Mouse (Mus musculus) mammary gland, adult 2 months (tissue): ENCODE data around the gene Olfr889. TPM values are rescaled to one million over a fixed set of nuclear protein-coding genes. Genes with fewer than 3 reads are reported as not detected.

ENCODE experiments used
- polyA plus RNA-seq: library from polyadenylated mRNA; depleted of rRNA; stranded (reverse); fragments of >200 nt; gene quantifications from 2 replicates; pipeline ENCODE4 v1.2.3, GENCODE M21; 2012; ENCODE audit warnings: low replicate concordance; rRNA removed

The Olfr889 gene
- not detected in 2 replicates for polyA plus RNA-seq

DNA sequence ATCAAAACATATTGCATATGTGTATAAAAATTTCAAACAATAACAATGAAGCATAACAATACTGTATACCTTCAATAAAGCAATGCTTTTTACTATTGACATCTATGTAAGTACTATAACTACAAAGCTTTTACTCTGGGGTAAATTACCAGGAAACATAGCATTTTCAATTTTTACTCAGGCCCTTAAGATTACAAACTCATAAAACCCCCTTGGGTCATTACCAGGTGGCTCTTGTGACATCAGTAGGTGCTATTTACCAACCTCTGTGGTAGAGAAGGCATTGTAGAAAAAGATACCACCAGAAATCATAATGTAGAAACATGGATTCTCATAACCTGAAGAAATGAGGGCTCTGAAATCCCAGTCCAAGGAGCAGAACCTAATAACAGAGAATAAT is at the start of gene Olfr889:
Gene Olfr889 (plus strand): TSS at position 301 of the 400 bp plus-strand sequence.

DNA sequence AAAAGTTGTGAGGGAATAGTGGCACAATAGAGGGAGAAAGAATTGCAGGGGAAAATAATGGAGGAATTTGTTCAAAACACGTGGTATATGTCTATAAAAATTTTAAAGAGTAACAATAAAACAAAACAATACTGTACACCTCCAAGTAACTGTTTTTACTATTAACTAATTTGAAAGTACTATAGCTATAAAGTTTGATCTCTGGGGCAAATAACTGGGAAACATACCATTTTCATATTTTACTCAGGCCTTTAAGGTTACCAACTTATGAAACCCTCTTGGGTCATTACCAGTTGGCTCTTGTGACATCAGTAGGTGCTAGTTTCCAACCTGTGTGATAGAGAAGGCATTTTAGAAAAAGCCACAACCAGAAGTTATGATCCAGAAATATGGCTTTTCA is 31.2 kb upstream of the Olfr889 start, which contains the start of gene Olfr887:
Gene Olfr887 (plus strand): TSS at position 301 of the 400 bp plus-strand sequence.

DNA sequence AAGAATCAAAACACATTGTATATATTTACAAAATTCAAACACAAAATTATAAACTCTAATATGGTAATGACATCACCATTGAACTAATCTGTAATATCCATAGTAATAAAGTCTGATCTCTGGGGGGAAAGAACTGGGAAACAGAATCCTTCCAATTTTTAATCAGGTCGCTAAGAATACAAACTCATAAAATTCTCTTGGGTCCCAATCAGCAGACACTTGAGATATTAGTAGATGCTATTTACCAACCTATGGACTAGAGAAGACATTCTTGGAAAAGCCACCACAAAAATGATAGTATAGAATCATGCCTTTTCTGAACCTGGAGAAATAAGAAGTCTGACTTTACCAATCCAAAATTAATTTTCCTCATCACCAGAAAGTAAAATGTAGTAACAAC is 7.2 kb upstream of the Olfr889 start, which contains the start of gene Olfr888:
Gene Olfr888 (plus strand): TSS at position 301 of the 400 bp plus-strand sequence.

DNA sequence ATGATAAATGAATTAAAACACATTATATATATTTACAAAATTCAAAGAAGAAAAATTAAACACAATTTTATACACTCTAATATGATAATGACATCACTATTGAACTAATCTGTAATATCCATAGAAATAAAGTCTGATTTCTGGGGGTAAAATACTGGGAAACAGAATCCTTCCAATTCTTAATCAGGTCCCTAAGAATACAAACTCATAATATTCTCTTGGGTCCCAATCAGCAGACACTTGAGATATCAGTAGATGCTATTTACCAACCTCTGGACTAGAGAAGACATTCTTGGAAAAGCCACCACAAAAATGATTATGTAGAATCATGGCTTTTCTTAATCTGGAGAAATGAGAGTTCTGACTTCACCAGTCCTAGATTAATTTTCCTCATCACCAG is 27.2 kb downstream of the Olfr889 start, which contains the start of gene Olfr890:
Gene Olfr890 (plus strand): TSS at position 301 of the 400 bp plus-strand sequence.

Other genes starting within 250 kb of the Olfr889 start
- not detected in 2 replicates for gene Olfr145, start 218.5 kb upstream of the Olfr889 start, polyA plus RNA-seq
- not detected in 2 replicates for gene Olfr878, start 197.4 kb upstream of the Olfr889 start, polyA plus RNA-seq
- not detected in 2 replicates for gene Olfr881, start 123.4 kb upstream of the Olfr889 start, polyA plus RNA-seq
- gene Olfr883, start 89.4 kb upstream of the Olfr889 start, polyA plus RNA-seq: not detected in 2 replicates
- gene Olfr884, start 68.6 kb upstream of the Olfr889 start, polyA plus RNA-seq: not detected in 2 replicates
- not detected in 2 replicates for gene Olfr885, start 53.9 kb upstream of the Olfr889 start, polyA plus RNA-seq
- gene Olfr887, start 31.1 kb upstream of the Olfr889 start, polyA plus RNA-seq: not detected in 2 replicates
- not detected in 2 replicates for gene Olfr888, start 7.1 kb upstream of the Olfr889 start, polyA plus RNA-seq
- gene Olfr890, start 27.3 kb downstream of the Olfr889 start, polyA plus RNA-seq: not detected in 2 replicates
- not detected in 2 replicates for gene Olfr891, start 65.6 kb downstream of the Olfr889 start, polyA plus RNA-seq
- gene Olfr893, start 93.2 kb downstream of the Olfr889 start, polyA plus RNA-seq: not detected in 2 replicates
- gene Olfr894, start 102.9 kb downstream of the Olfr889 start, polyA plus RNA-seq: not detected in 2 replicates
- gene Olfr143, start 137.6 kb downstream of the Olfr889 start, polyA plus RNA-seq: not detected in 2 replicates
- not detected in 2 replicates for gene Olfr895, start 152.7 kb downstream of the Olfr889 start, polyA plus RNA-seq
- not detected in 2 replicates for gene Olfr896-ps1, start 175.9 kb downstream of the Olfr889 start, polyA plus RNA-seq
- not detected in 2 replicates for gene Olfr25, start 213.9 kb downstream of the Olfr889 start, polyA plus RNA-seq
- gene Olfr898, start 233.2 kb downstream of the Olfr889 start, polyA plus RNA-seq: not detected in 2 replicates